13 mouse cellular contexts compared by ENCODE assay signal in the genomic region with DNA sequence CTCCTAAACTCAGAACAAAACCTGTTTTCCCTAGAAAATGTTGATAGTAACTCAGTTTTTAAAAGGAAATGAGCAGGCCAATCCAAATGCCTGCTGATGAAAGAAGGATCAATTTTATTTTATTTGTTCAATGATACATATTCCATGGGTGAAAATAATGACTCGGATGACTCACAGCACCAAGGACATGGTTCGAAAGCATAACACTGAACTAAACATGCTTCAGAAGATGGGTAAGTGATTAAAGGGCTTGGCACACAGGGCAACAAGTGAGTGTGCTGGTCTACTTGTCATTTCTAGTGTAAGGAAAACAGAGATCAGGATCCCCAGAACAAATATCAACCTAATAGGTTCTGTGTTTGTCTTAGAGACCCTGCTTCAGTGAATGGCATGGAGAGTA. TPM values are rescaled to one million over a fixed set of nuclear protein-coding genes. Genes with fewer than 3 reads are reported as not detected.
DNase-seq lines count a peak whose midpoint lies in the region.
"Had no signal": no experiment of that assay in that cellular context is flagged by ENCODE, and none has a peak within 500 bp of the region (broad histone marks: within the 10 kb centered on the region; RNA-seq: fewer than 3 reads in every experiment).

No protein-coding gene starts in this region.

- peak; percentile 51 for DNase-seq in adrenal gland, adult 2 months
- DNase-seq in adrenal gland, adult 18-20 months (ENCODE audit: low spot score in 2 of 2), result no peak
- peak; percentile 2 for DNase-seq in adrenal gland, postnatal 25 days
- DNase-seq in adrenal gland, postnatal 14 days, result no peak
- DNase-seq in frontal cortex, postnatal 36 days (ENCODE audit: low spot score in 2 of 2), result no peak
- DNase-seq: cerebellum, adult 11-12 months; cerebellum, adult 2 months; cerebellum, adult 9-10 months; cerebellum, postnatal 10 days; cerebellum, postnatal 25 days; forebrain, postnatal 0 days; gastrocnemius, adult 2 months had no signal

RNA-seq across cellular contexts. Expression of a gene that starts 26.1 kb away (rescaled TPM):
- 10 to 100 TPM in 1 of 2 experiments, 1 to 10 TPM in 1; 7.1 to 19.8 TPM for total RNA-seq in adrenal gland, adult 2 months (2021)
- 0.97 and 1.3 TPM in 2 replicates for polyA plus RNA-seq in adrenal gland, adult 2 months (2012; rRNA removed)
- total RNA-seq in adrenal gland, adult 18-20 months (2021), result 1 to 10 TPM; 4.7 to 7.1 TPM
- 14.7 and 21.2 TPM in 2 replicates for total RNA-seq in adrenal gland, postnatal 25 days (2021)
- total RNA-seq in adrenal gland, postnatal 14 days (2021), result 8.5 and 8.6 TPM in 2 replicates
- total RNA-seq: MEL had no signal

Comparison
In these comparisons a context has a peak if more than half of its experiments do, and no peak if none do; other contexts are left out.
1. DNase-seq: peak in adrenal gland, adult 2 months (single experiment) and adrenal gland, postnatal 25 days (single experiment); none in adrenal gland, adult 18-20 months (0 of 2), adrenal gland, postnatal 14 days (single experiment) and frontal cortex, postnatal 36 days (0 of 2).